Mouse (Mus musculus) kidney, embryonic 15.5 days (tissue): ENCODE measurements around the gene Maf. TPM values are rescaled to one million over a fixed set of nuclear protein-coding genes. Genes with fewer than 3 reads are reported as not detected.
A peak's percentile ranks its signal among the peaks of the same experiment; 100 is the strongest.

Source experiments
- ATAC-seq: fragments of 200-750 bp; cut with Nextera tagmentation; replicated peaks from 2 replicates; pipeline ENCODE4 v1.8.0; 2017; ENCODE audit warnings: moderate TSS enrichment; ENCODE audit not compliant: low FRiP score
- H3K27ac ChIP-seq: fragments of 300-500 bp; sonication (generic); 2 replicates; pipeline ENCODE4 v1.5.1; 2015; ENCODE audit warnings: mild to moderate bottlenecking, inconsistent platforms
- H3K27me3 ChIP-seq: fragments of 300-500 bp; sonication (generic); 2 replicates; pipeline ENCODE4 v1.6.1; 2015; ENCODE audit warnings: inconsistent platforms
- H3K36me3 ChIP-seq: fragments of 300-500 bp; sonication (generic); 2 replicates; pipeline ENCODE4 v1.6.1; 2015; ENCODE audit warnings: inconsistent platforms
- H3K4me1 ChIP-seq: fragments of 300-500 bp; sonication (generic); 2 replicates; pipeline ENCODE4 v1.6.1; 2015; ENCODE audit warnings: inconsistent platforms
- H3K4me2 ChIP-seq: fragments of 300-500 bp; sonication (generic); 2 replicates; pipeline ENCODE4 v1.6.1; 2015; ENCODE audit warnings: moderate library complexity, mild to moderate bottlenecking, inconsistent platforms
- H3K4me3 ChIP-seq: fragments of 300-500 bp; sonication (generic); replicated peaks from 2 replicates; pipeline ENCODE4 v1.5.1; 2015; ENCODE audit warnings: mild to moderate bottlenecking, inconsistent platforms
- H3K9ac ChIP-seq: fragments of 300-500 bp; sonication (generic); 2 replicates; pipeline ENCODE4 v1.6.1; 2015; ENCODE audit warnings: mild to moderate bottlenecking, inconsistent platforms
- H3K9me3 ChIP-seq: fragments of 300-500 bp; sonication (generic); replicated peaks from 2 replicates; pipeline ENCODE4 v1.6.1; 2016; ENCODE audit warnings: inconsistent platforms
- WGBS: fragments of 180-500 bp; shearing (Covaris S2); methylation state at CpG from one replicate; pipeline ENCODE4 v1.1.7; 2015; ENCODE audit warnings: mixed read lengths; 5-methylcytosine and 5-hydroxymethylcytosine counted together
- polyA plus RNA-seq: library from polyadenylated mRNA; unstranded; fragments of >200 nt; fragmentation: Nextera tagmentation; extraction: Ambion mirVana; gene quantifications from 2 replicates; pipeline ENCODE4 v1.2.1, GENCODE M21; 2015

Gene Maf
- polyA plus RNA-seq, 1 experiment from 2014 or later = 9.9 TPM

GRCm38 (mm10) chr8:115726807-115727206, 19.2 kb upstream of the Maf start:
- Histone ChIP-seq H3K36me3 (no peaks in the 10 kb centered on the region), H3K27ac (no peak overlapping the region), H3K9ac (no peak overlapping the region), H3K4me2 (no peak overlapping the region), H3K9me3 (no peaks in the 10 kb centered on the region), H3K4me1 (no peaks in the 10 kb centered on the region), H3K27me3 (no peaks in the 10 kb centered on the region), H3K4me3 (no peak overlapping the region)
- 89% methylated on average over 3 of the region's 3 CpGs for WGBS
- no peak for ATAC-seq

GRCm38 (mm10) chr8:115726231-115726630, 18.6 kb upstream of the Maf start:
- Histone ChIP-seq H3K36me3 (no peaks in the 10 kb centered on the region), H3K9ac (no peak overlapping the region), H3K27me3 (no peaks in the 10 kb centered on the region), H3K4me1 (no peaks in the 10 kb centered on the region), H3K27ac (no peak overlapping the region), H3K4me2 (no peak overlapping the region), H3K9me3 (no peaks in the 10 kb centered on the region), H3K4me3 (no peak overlapping the region)
- 75% methylated on average over 4 of the region's 4 CpGs for WGBS
- no peak for ATAC-seq

GRCm38 (mm10) chr8:115719126-115719525, 11.5 kb upstream of the Maf start:
- no peak for ATAC-seq
- H3K9ac ChIP-seq = no peak overlapping the region
- no peaks in the 10 kb centered on the region for H3K4me1 ChIP-seq
- H3K27ac ChIP-seq = no peak overlapping the region
- WGBS = 87% methylated on average over 7 of the region's 7 CpGs
- H3K9me3 ChIP-seq = no peaks in the 10 kb centered on the region
- no peak overlapping the region for H3K4me2 ChIP-seq
- peaks cover 3% of the 10 kb centered on the region; the same call in 1 of the 2 replicates for H3K27me3 ChIP-seq
- H3K36me3 ChIP-seq = no peaks in the 10 kb centered on the region
- no peak overlapping the region for H3K4me3 ChIP-seq

GRCm38 (mm10) chr8:115718621-115719020, 11.0 kb upstream of the Maf start:
- Histone ChIP-seq H3K4me1 (no peaks in the 10 kb centered on the region), H3K36me3 (no peaks in the 10 kb centered on the region), H3K4me2 (no peak overlapping the region), H3K27ac (no peak overlapping the region), H3K9me3 (no peaks in the 10 kb centered on the region), H3K27me3 (peaks cover 3% of the 10 kb centered on the region; the same call in 1 of the 2 replicates), H3K4me3 (no peak overlapping the region), H3K9ac (no peak overlapping the region)
- WGBS = 91% methylated on average over 6 of the region's 6 CpGs
- ATAC-seq = no peak

- 84% methylated on average over 4 of the region's 4 CpGs for WGBS
- Histone ChIP-seq H3K9me3 (no peaks in the 10 kb centered on the region), H3K9ac (no peak overlapping the region), H3K27ac (no peak overlapping the region), H3K4me1 (peaks cover 19% of the 10 kb centered on the region), H3K4me2 (no peak overlapping the region), H3K36me3 (no peaks in the 10 kb centered on the region), H3K27me3 (peaks cover 10% of the 10 kb centered on the region), H3K4me3 (no peak overlapping the region)
- no peak for ATAC-seq
Measured at GRCm38 (mm10) chr8:115715262-115715661, 7.7 kb upstream of the Maf start.

GRCm38 (mm10) chr8:115711106-115711505, 3.5 kb upstream of the Maf start:
- Histone ChIP-seq H3K36me3 (no peaks in the 10 kb centered on the region), H3K9me3 (no peaks in the 10 kb centered on the region), H3K9ac (no peak overlapping the region), H3K4me2 (peak overlapping the region; percentile 39), H3K4me1 (peaks cover 41% of the 10 kb centered on the region), H3K4me3 (0 out of 2 replicates have a peak overlapping the region, but pooled peaks have one; percentile 3), H3K27me3 (peaks cover 14% of the 10 kb centered on the region), H3K27ac (no peak overlapping the region)
- no peak for ATAC-seq
- WGBS = 41% methylated on average over 11 of the region's 11 CpGs

GRCm38 (mm10) chr8:115709931-115710330, 2.3 kb upstream of the Maf start:
- H3K27me3 ChIP-seq = peaks cover 11% of the 10 kb centered on the region
- no peak overlapping the region for H3K4me2 ChIP-seq
- no peaks in the 10 kb centered on the region for H3K9me3 ChIP-seq
- 0 out of 2 replicates have a peak overlapping the region, but pooled peaks have one; percentile 23 for H3K27ac ChIP-seq
- no peak overlapping the region for H3K4me3 ChIP-seq
- no peak for ATAC-seq
- WGBS = 65% methylated on average over 8 of the region's 8 CpGs
- H3K9ac ChIP-seq = no peak overlapping the region
- H3K36me3 ChIP-seq = no peaks in the 10 kb centered on the region
- H3K4me1 ChIP-seq = peaks cover 46% of the 10 kb centered on the region

- Histone ChIP-seq H3K9ac (no peak overlapping the region), H3K4me1 (peaks cover 46% of the 10 kb centered on the region), H3K27ac (0 out of 2 replicates have a peak overlapping the region, but pooled peaks have one; percentile 18), H3K4me3 (peak overlapping the region; percentile 76), H3K27me3 (peaks cover 11% of the 10 kb centered on the region), H3K4me2 (peak overlapping the region; percentile 84), H3K9me3 (no peaks in the 10 kb centered on the region), H3K36me3 (no peaks in the 10 kb centered on the region)
- 2% methylated on average over 19 of the region's 19 CpGs for WGBS
- ATAC-seq = no peak
Measured at GRCm38 (mm10) chr8:115708936-115709780, 1.6 kb upstream of the Maf start.

- Histone ChIP-seq H3K27me3 (0 out of 2 replicates have a peak, but pooled peaks cover 4% of the 10 kb centered on the region), H3K27ac (peak overlapping the region; percentile 96), H3K4me2 (peak overlapping the region; percentile 84), H3K36me3 (no peaks in the 10 kb centered on the region), H3K9ac (peak overlapping the region; percentile 76), H3K4me3 (peak overlapping the region; percentile 76), H3K4me1 (peaks cover 43% of the 10 kb centered on the region), H3K9me3 (no peaks in the 10 kb centered on the region)
- peak; percentile 86 for ATAC-seq
- WGBS = under 1% methylated on average over 64 of the region's 76 CpGs
Measured at GRCm38 (mm10) chr8:115706861-115707730, 498 bp downstream of the Maf start.

GRCm38 (mm10) chr8:115706411-115706860, 1.2 kb downstream of the Maf start:
- no peaks in the 10 kb centered on the region for H3K9me3 ChIP-seq
- no peaks in the 10 kb centered on the region for H3K36me3 ChIP-seq
- peak overlapping the region; percentile 76 for H3K4me3 ChIP-seq
- peak overlapping the region; percentile 96 for H3K27ac ChIP-seq
- peaks cover 42% of the 10 kb centered on the region for H3K4me1 ChIP-seq
- WGBS = under 1% methylated on average over 39 of the region's 39 CpGs
- H3K4me2 ChIP-seq = peak overlapping the region; percentile 84
- H3K9ac ChIP-seq = peak overlapping the region; percentile 76
- ATAC-seq = peak; percentile 16; the same call in 1 of the 2 replicates
- H3K27me3 ChIP-seq = 0 out of 2 replicates have a peak, but pooled peaks cover 4% of the 10 kb centered on the region

- peak overlapping the region; percentile 84 for H3K4me2 ChIP-seq
- H3K9ac ChIP-seq = peak overlapping the region; percentile 76
- H3K9me3 ChIP-seq = no peaks in the 10 kb centered on the region
- 1% methylated on average over 36 of the region's 36 CpGs for WGBS
- H3K27me3 ChIP-seq = 0 out of 2 replicates have a peak, but pooled peaks cover 4% of the 10 kb centered on the region
- H3K36me3 ChIP-seq = no peaks in the 10 kb centered on the region
- peak overlapping the region; percentile 96 for H3K27ac ChIP-seq
- ATAC-seq = no peak
- peaks cover 39% of the 10 kb centered on the region for H3K4me1 ChIP-seq
- H3K4me3 ChIP-seq = peak overlapping the region; percentile 76
Measured at GRCm38 (mm10) chr8:115705591-115706110, 1.9 kb downstream of the Maf start.
